Mouse (Mus musculus) adrenal gland, postnatal 14 days (tissue): Measurements from ENCODE around the gene Hist2h2aa1. TPM values are rescaled to one million over a fixed set of nuclear protein-coding genes. Genes with fewer than 3 reads are reported as not detected.
"Not testable (repeated sequence)": the region's sequence is repeated elsewhere in the genome, so short reads cannot be mapped to it uniquely, and the experiment has no call there.

Experiments
- DNase-seq: peaks from one replicate; pipeline ENCODE4 v3.0.0; 2021; ENCODE audit warnings: mixed read lengths
- long read RNA-seq, 2 experiments: library from polyadenylated mRNA; stranded (forward); transcript quantifications; one replicate each; pipeline ENCODE4 v2.0.0; 2021
- total RNA-seq: library from RNA; stranded (reverse); gene quantifications from 2 replicates; pipeline ENCODE4 v1.2.3, GENCODE M21; 2021

Gene Hist2h2aa1
- 53.5 and 61.0 TPM in 2 replicates for total RNA-seq
- long read RNA-seq, experiment 1, transcript Hist2h2aa1-201 (1 exons, 586 nt), result major isoform, 92 of 92 reads
- long read RNA-seq, experiment 1, partial matches to known transcripts, result 0 of 92 reads
- long read RNA-seq, experiment 1, other reads (novel, unspliced or antisense), result 0 of 92 reads
- long read RNA-seq, experiment 2, transcript Hist2h2aa1-201 (1 exons, 586 nt), result major isoform, 78 of 78 reads
- long read RNA-seq, experiment 2, partial matches to known transcripts, result 0 of 78 reads
- long read RNA-seq, experiment 2, other reads (novel, unspliced or antisense), result 0 of 78 reads

- peak; percentile 90 for DNase-seq
Measured at GRCm38 (mm10) chr3:96245003-96245886, at the start of gene Hist2h2aa1. TSS of gene Hist2h2aa1 (plus strand) at chr3:96245497.

- no peak for DNase-seq
Measured at GRCm38 (mm10) chr3:96195616-96196313, 49.5 kb upstream of the Hist2h2aa1 start.

DNA sequence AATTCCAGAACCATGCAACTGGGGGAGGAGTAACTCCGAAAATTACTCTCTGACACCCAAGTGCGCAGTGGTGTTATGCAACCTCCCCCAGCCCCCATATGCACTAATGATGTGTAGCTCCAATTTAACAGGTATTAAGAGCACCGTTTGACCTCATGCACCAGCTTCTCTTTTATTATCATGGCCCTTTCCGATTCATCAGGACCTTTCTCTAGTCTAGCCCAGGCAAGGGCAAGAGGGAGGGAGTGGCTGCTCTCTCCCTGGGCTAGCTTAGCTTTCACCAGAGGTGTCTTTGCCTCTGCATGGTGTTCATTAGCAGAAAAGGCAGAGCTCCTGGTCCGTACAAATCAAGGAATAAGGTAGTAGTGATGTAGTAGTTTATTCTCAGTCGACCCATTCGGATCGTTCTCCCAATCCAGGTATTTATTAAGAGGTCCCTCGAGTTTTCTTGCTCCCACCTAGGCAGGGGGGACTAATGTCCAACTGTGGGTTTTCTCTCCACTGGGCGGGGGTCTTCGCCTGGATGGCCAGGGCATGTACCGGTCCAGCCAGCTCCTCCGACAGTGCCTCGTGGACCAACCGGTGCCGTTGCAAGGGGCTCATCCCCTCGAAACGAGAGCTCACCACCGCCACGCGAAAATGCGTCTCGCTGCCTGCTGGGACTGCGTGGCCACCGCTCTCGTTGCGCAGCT is 48.7 kb upstream of the Hist2h2aa1 start:
- DNase-seq, result no peak

DNA sequence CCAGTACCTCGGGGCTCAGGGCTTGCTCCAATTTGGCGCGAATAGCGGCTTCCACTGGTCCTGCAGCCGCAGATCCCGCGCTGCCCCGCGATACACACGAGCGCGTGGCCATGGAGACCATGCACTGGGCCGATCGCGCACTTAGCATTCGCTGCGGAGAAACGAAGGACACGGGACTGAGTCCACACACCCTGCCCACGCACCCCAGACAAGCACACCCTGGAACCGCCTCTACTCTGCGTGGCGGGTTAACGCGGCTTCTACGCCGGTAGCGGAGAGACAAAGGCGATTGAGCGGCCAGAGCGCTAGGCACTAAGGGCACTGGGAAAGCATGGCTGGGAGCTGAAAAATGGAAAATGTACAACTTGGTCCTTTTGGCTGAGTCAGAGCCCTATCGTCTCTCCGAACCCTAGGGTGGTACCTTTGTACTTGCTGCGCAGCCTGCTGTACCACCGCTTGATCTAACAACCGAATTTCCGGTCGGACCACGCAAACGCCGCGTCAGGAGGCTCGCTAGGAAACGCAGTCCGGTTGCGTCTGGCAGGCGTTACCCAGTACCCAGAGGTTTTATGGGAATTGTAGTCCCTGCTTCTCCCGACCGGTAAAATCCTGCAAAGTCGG is 48.1 kb upstream of the Hist2h2aa1 start:
- DNase-seq, result peak; percentile 92

GRCm38 (mm10) chr3:96198181-96198580 is 47.1 kb upstream of the Hist2h2aa1 start:
- DNase-seq, result no peak

GRCm38 (mm10) chr3:96198601-96199251 is 46.6 kb upstream of the Hist2h2aa1 start:
- DNase-seq, result not testable (repeated sequence)

GRCm38 (mm10) chr3:96199731-96200130 is 45.6 kb upstream of the Hist2h2aa1 start:
- no peak for DNase-seq

DNA sequence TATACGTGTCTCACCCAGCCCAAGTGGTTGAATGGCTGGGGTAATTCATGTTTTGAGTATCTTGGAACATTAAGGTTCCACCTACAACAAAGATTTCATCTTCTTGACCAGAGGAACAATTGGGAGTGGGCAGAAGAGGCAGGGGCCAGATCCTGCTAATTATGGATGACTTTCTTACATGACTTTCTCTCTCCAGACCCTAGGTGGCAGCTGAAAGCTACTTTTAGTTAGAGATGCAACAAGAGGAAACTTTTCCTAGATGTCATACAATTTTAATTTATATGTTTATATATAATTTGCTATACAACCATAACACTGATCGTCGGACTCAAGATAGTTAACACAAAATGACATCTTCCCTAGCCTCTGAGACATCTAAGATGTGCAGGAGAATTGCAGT is 37.5 kb upstream of the Hist2h2aa1 start:
- no peak for DNase-seq

GRCm38 (mm10) chr3:96209242-96209641 is 36.1 kb upstream of the Hist2h2aa1 start:
- DNase-seq, result peak; percentile 60

- DNase-seq, result peak; percentile 30
Measured at GRCm38 (mm10) chr3:96219191-96219641, 26.1 kb upstream of the Hist2h2aa1 start.

- DNase-seq, result peak; percentile 81
Measured at GRCm38 (mm10) chr3:96219661-96220130, 25.6 kb upstream of the Hist2h2aa1 start, which contains the start of the genes Bola1 and Hist2h2ab. TSS of gene Bola1 (minus strand) at chr3:96219709. TSS of gene Hist2h2ab (plus strand) at chr3:96219865.

GRCm38 (mm10) chr3:96220131-96220764 is 25.0 kb upstream of the Hist2h2aa1 start:
- not testable (repeated sequence) for DNase-seq

DNA sequence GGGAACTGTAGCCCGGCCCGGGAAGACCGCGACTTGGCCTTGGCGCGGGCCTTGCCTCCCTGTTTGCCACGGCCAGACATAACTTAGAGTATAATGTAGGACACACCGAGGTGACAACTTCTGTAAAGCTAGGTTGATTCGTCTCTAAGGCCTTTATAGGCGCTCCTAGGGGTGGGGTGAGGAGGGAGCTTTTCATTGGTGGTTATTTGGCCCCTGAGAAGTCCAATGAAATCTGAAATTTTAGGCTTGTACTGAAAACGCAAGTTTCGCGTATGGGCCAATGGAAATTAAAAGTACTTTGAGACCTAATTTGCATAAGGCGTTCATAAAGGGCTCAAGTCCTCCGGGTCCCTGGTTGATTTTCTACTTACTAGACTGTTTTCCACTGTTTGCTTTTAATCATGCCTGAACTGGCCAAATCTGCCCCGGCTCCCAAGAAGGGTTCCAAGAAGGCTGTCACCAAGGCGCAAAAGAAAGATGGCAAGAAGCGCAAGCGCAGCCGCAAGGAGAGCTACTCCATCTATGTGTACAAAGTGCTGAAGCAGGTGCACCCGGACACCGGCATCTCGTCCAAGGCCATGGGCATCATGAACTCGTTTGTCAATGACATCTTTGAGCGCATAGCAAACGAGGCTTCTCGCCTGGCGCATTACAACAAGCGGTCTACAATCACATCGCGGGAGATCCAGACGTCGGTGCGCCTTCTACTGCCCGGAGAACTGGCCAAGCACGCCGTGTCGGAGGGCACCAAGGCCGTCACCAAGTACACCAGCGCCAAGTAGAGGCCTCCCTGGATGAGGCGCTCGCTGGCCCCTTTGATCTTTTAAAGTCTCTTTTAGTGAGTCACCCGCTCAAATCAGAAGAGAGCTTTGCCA is 24.3 kb upstream of the Hist2h2aa1 start, which contains the start of the genes Hist2h2ac and Hist2h2be:
Gene Hist2h2ac, minus strand, starts transcription at position 116 of the 875 bp plus-strand sequence.
Gene Hist2h2be, plus strand, starts transcription at position 355 of the 875 bp plus-strand sequence.
- peak; percentile 89 for DNase-seq

GRCm38 (mm10) chr3:96221640-96222038 is 23.7 kb upstream of the Hist2h2aa1 start:
- DNase-seq, result no peak

GRCm38 (mm10) chr3:96222774-96223173 is 22.5 kb upstream of the Hist2h2aa1 start:
- DNase-seq, result no peak

GRCm38 (mm10) chr3:96225421-96225820 is 19.9 kb upstream of the Hist2h2aa1 start:
- DNase-seq, result no peak

- peak; percentile 45 for DNase-seq
Measured at GRCm38 (mm10) chr3:96226695-96227648, 18.3 kb upstream of the Hist2h2aa1 start.

DNA sequence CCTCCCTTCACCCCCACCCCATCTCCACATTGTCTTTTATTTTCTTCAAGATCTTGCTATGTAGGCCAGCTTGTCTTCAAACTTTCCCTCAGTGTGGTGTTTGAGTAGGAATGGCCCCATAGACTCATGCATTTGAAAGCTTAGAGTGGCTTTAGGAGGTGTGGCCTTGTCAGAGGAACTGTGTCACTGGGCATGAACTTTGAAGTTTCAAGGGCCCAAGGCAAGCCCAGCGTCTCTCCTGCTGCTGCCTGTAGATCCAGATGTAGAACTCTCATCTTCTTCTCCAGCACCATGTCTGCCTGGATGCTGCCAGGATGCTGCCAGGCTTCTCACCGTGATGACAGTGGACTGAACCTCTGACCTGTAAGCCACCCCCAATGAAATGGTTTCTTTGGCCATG is 16.5 kb upstream of the Hist2h2aa1 start:
- peak; percentile 35 for DNase-seq
